Mouse (Mus musculus): Measurements from ENCODE around the gene Frmpd2. TPM values are rescaled to one million over a fixed set of nuclear protein-coding genes. Genes with fewer than 3 reads are reported as not detected.
A peak's percentile ranks its signal among the peaks of the same experiment; 100 is the strongest.

Gene Frmpd2
- polyA plus RNA-seq, 1 experiment from 2014 or later = 0.49 TPM

DNA sequence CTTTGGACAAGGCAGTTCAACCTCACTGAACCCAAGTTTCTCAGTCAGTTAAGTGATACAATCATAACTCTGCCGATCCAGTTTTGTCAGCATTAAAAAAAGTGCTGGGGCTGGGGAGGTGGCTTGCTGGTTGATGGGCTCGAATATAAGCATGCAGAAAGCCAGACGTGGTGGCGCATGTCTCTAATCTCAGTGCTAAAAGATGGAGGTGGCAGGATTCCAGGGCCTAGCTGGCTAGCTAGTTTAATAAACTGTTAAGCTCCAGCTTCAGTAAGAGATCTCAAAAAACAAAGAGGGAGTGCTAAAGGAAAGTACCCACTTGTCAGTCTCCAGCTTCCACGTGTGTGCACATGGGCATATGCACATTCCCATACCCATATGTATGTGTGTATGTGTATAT, 25.9 kb downstream of the Frmpd2 start:
- ATAC-seq (ENCODE audit: low read depth) = no peak
- no peak overlapping the region for H3K4me2 ChIP-seq (ENCODE audit: low read depth, low read length)
- H3K27me3 ChIP-seq (ENCODE audit: control insufficient read depth, insufficient read depth, low read depth, low read length) = no peaks in the 10 kb centered on the region
- no peaks in the 10 kb centered on the region for H3K36me3 ChIP-seq (ENCODE audit: control insufficient read depth, insufficient read depth, low read length)
- H3K4me1 ChIP-seq (replicated peaks; ENCODE audit: control insufficient read depth, insufficient read depth, low read length) = no peaks in the 10 kb centered on the region; the same call in 1 of the 2 replicates
- H3K9ac ChIP-seq (ENCODE audit: low read length) = no peak overlapping the region
- WGBS = 45% methylated on average over 5 of the region's 5 CpGs
- no peak overlapping the region for H3K4me3 ChIP-seq (ENCODE audit: low read length)
- H3K27ac ChIP-seq (ENCODE audit: low read length) = no peak overlapping the region
- no peaks in the 10 kb centered on the region for H3K9me3 ChIP-seq (ENCODE audit: control insufficient read depth, low read length)

GRCm38 (mm10) chr14:33498849-33499248, 27.4 kb downstream of the Frmpd2 start:
- Histone ChIP-seq H3K4me1 (replicated peaks; ENCODE audit: control insufficient read depth, insufficient read depth, low read length) (no peaks in the 10 kb centered on the region; the same call in 1 of the 2 replicates), H3K4me3 (ENCODE audit: low read length) (no peak overlapping the region), H3K4me2 (ENCODE audit: low read depth, low read length) (no peak overlapping the region), H3K9ac (ENCODE audit: low read length) (no peak overlapping the region), H3K36me3 (ENCODE audit: control insufficient read depth, insufficient read depth, low read length) (no peaks in the 10 kb centered on the region), H3K27ac (ENCODE audit: low read length) (no peak overlapping the region), H3K9me3 (ENCODE audit: control insufficient read depth, low read length) (no peaks in the 10 kb centered on the region), H3K27me3 (ENCODE audit: control insufficient read depth, insufficient read depth, low read depth, low read length) (no peaks in the 10 kb centered on the region)
- ATAC-seq (ENCODE audit: low read depth) = peak; percentile 58
- 51% methylated on average over 3 of the region's 3 CpGs for WGBS

- ATAC-seq (ENCODE audit: low read depth) = no peak; the same call in 1 of the 2 replicates
- 65% methylated on average over 10 of the region's 10 CpGs for WGBS
- Histone ChIP-seq H3K27ac (ENCODE audit: low read length) (no peak overlapping the region), H3K27me3 (ENCODE audit: control insufficient read depth, insufficient read depth, low read depth, low read length) (no peaks in the 10 kb centered on the region), H3K4me2 (ENCODE audit: low read depth, low read length) (no peak overlapping the region), H3K9ac (ENCODE audit: low read length) (no peak overlapping the region), H3K9me3 (ENCODE audit: control insufficient read depth, low read length) (no peaks in the 10 kb centered on the region), H3K36me3 (ENCODE audit: control insufficient read depth, insufficient read depth, low read length) (no peaks in the 10 kb centered on the region), H3K4me3 (ENCODE audit: low read length) (no peak overlapping the region), H3K4me1 (replicated peaks; ENCODE audit: control insufficient read depth, insufficient read depth, low read length) (no peaks in the 10 kb centered on the region; the same call in 1 of the 2 replicates)
Observed at GRCm38 (mm10) chr14:33500631-33501030, 29.1 kb downstream of the Frmpd2 start.

DNA sequence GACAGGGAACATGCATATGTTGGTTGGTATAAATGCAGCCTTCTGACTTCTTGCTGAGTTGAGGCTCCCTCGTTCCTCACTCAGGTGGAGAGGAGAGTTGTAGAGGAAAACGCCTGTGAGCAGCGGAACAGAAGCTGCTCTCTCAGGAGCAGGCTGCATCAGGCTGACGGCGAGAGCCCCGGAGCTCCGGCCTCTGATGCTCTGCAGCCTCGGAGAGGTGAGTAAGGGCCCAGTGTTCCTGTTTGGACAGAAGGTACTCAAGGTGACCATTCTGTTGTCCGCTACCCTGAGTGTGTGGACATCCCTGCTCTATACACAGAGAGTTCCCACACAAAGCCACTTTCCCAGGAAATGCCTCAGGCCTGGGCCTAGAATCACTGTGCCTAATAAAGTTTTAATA, 31.8 kb downstream of the Frmpd2 start:
- Histone ChIP-seq H3K4me1 (replicated peaks; ENCODE audit: control insufficient read depth, insufficient read depth, low read length) (no peaks in the 10 kb centered on the region; the same call in 1 of the 2 replicates), H3K4me3 (ENCODE audit: low read length) (no peak overlapping the region), H3K4me2 (ENCODE audit: low read depth, low read length) (no peak overlapping the region), H3K9ac (ENCODE audit: low read length) (no peak overlapping the region), H3K27me3 (ENCODE audit: control insufficient read depth, insufficient read depth, low read depth, low read length) (no peaks in the 10 kb centered on the region), H3K27ac (ENCODE audit: low read length) (no peak overlapping the region), H3K36me3 (ENCODE audit: control insufficient read depth, insufficient read depth, low read length) (no peaks in the 10 kb centered on the region), H3K9me3 (ENCODE audit: control insufficient read depth, low read length) (no peaks in the 10 kb centered on the region)
- 71% methylated on average over 9 of the region's 9 CpGs for WGBS
- no peak for ATAC-seq (ENCODE audit: low read depth)

DNA sequence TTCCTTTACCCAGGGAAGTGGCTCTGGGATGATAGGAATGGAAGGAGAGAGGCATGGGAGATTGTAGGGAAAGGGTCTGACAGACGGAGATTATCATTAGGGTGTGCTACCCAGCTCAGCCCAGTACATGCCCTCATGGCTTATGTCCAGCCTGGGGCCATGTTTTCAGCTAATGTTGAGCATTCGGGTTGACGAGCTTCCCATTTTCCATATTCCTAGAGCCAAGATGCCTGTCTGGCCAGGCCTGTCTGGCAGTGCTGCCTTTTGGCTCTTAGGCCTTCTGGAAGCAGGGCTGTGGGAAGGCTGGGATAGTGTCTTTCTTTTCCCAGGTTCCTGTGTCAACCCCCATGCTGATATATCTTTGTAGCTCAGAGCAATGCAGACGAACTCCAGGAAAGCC, 35.2 kb downstream of the Frmpd2 start:
- ATAC-seq (ENCODE audit: low read depth) = no peak
- Histone ChIP-seq H3K27ac (ENCODE audit: low read length) (no peak overlapping the region), H3K36me3 (ENCODE audit: control insufficient read depth, insufficient read depth, low read length) (no peaks in the 10 kb centered on the region), H3K4me3 (ENCODE audit: low read length) (no peak overlapping the region), H3K9me3 (ENCODE audit: control insufficient read depth, low read length) (no peaks in the 10 kb centered on the region), H3K9ac (ENCODE audit: low read length) (no peak overlapping the region), H3K4me2 (ENCODE audit: low read depth, low read length) (no peak overlapping the region), H3K27me3 (ENCODE audit: control insufficient read depth, insufficient read depth, low read depth, low read length) (no peaks in the 10 kb centered on the region), H3K4me1 (replicated peaks; ENCODE audit: control insufficient read depth, insufficient read depth, low read length) (no peaks in the 10 kb centered on the region)
- WGBS = 59% methylated on average over 4 of the region's 4 CpGs

GRCm38 (mm10) chr14:33508660-33509059, 37.2 kb downstream of the Frmpd2 start:
- ATAC-seq (ENCODE audit: low read depth) = no peak
- H3K27ac ChIP-seq (ENCODE audit: low read length) = no peak overlapping the region
- no peaks in the 10 kb centered on the region for H3K27me3 ChIP-seq (ENCODE audit: control insufficient read depth, insufficient read depth, low read depth, low read length)
- no peaks in the 10 kb centered on the region for H3K36me3 ChIP-seq (ENCODE audit: control insufficient read depth, insufficient read depth, low read length)
- no peaks in the 10 kb centered on the region for H3K9me3 ChIP-seq (ENCODE audit: control insufficient read depth, low read length)
- no peak overlapping the region for H3K4me3 ChIP-seq (ENCODE audit: low read length)
- H3K9ac ChIP-seq (ENCODE audit: low read length) = no peak overlapping the region
- H3K4me1 ChIP-seq (replicated peaks; ENCODE audit: control insufficient read depth, insufficient read depth, low read length) = no peaks in the 10 kb centered on the region
- H3K4me2 ChIP-seq (ENCODE audit: low read depth, low read length) = no peak overlapping the region
- WGBS = 84% methylated on average over 1 of the region's 1 CpGs

GRCm38 (mm10) chr14:33513877-33514276, 42.4 kb downstream of the Frmpd2 start:
- Histone ChIP-seq H3K4me3 (ENCODE audit: low read length) (no peak overlapping the region), H3K27me3 (ENCODE audit: control insufficient read depth, insufficient read depth, low read depth, low read length) (no peaks in the 10 kb centered on the region), H3K4me1 (replicated peaks; ENCODE audit: control insufficient read depth, insufficient read depth, low read length) (no peaks in the 10 kb centered on the region), H3K4me2 (ENCODE audit: low read depth, low read length) (no peak overlapping the region), H3K9ac (ENCODE audit: low read length) (no peak overlapping the region), H3K36me3 (ENCODE audit: control insufficient read depth, insufficient read depth, low read length) (no peaks in the 10 kb centered on the region), H3K9me3 (ENCODE audit: control insufficient read depth, low read length) (no peaks in the 10 kb centered on the region), H3K27ac (ENCODE audit: low read length) (no peak overlapping the region)
- WGBS = 63% methylated on average over 5 of the region's 5 CpGs
- ATAC-seq (ENCODE audit: low read depth) = no peak

- Histone ChIP-seq H3K4me2 (ENCODE audit: low read depth, low read length) (no peak overlapping the region), H3K4me3 (ENCODE audit: low read length) (no peak overlapping the region), H3K27ac (ENCODE audit: low read length) (no peak overlapping the region), H3K27me3 (ENCODE audit: control insufficient read depth, insufficient read depth, low read depth, low read length) (no peaks in the 10 kb centered on the region), H3K9me3 (ENCODE audit: control insufficient read depth, low read length) (no peaks in the 10 kb centered on the region), H3K9ac (ENCODE audit: low read length) (no peak overlapping the region), H3K4me1 (replicated peaks; ENCODE audit: control insufficient read depth, insufficient read depth, low read length) (no peaks in the 10 kb centered on the region), H3K36me3 (ENCODE audit: control insufficient read depth, insufficient read depth, low read length) (no peaks in the 10 kb centered on the region)
- no peak for ATAC-seq (ENCODE audit: low read depth)
- 66% methylated on average over 6 of the region's 6 CpGs for WGBS
Observed at GRCm38 (mm10) chr14:33514756-33515285, 43.3 kb downstream of the Frmpd2 start.

DNA sequence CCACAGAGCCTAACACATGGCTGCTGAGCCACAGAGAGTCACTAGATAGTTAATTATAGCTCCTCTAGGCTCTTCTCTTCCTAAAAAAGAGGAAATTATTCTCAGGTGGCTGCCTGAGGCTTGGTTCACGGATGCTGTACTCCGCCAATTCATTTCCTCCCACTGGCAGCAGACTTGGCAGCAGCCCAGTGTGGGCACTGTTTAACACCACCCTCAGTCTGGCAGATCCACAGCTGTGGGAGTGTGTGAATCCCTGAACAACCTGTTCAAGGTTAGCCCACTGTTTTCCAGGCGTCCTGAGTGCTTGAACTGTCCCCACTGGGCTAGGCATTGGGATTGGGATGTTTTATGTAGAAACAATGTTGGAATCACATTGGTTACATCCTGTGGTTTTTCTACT, 50.0 kb downstream of the Frmpd2 start:
- ATAC-seq (ENCODE audit: low read depth) = no peak
- H3K36me3 ChIP-seq (ENCODE audit: control insufficient read depth, insufficient read depth, low read length) = no peaks in the 10 kb centered on the region
- H3K4me1 ChIP-seq (replicated peaks; ENCODE audit: control insufficient read depth, insufficient read depth, low read length) = no peaks in the 10 kb centered on the region
- 50% methylated on average over 3 of the region's 3 CpGs for WGBS
- H3K9me3 ChIP-seq (ENCODE audit: control insufficient read depth, low read length) = no peaks in the 10 kb centered on the region
- H3K27ac ChIP-seq (ENCODE audit: low read length) = no peak overlapping the region
- H3K4me2 ChIP-seq (ENCODE audit: low read depth, low read length) = no peak overlapping the region
- no peak overlapping the region for H3K9ac ChIP-seq (ENCODE audit: low read length)
- no peaks in the 10 kb centered on the region for H3K27me3 ChIP-seq (ENCODE audit: control insufficient read depth, insufficient read depth, low read depth, low read length)
- no peak overlapping the region for H3K4me3 ChIP-seq (ENCODE audit: low read length)
